Mouse (Mus musculus): Measurements from ENCODE around the gene Gba2.

DNA sequence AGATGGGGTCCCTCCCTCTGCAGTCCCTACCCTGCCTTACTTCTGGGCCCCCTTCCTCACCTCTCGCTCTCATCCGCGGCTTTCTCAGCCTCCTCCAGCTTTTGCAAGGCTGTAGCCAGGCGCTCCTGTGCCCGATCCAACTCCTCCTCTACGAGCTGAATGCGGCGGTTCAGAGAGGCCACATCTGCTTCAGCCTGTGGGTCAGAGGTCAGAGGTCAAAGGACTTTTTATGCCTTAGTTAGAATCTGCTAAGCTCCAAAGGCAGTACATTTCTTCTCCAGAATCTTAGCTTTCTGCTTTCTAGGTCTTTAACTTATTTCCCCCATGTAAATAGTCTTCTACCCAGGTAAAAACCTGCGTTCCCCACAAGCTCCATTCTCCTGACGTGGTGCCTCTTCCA lies 59.1 kb downstream of the Gba2 start:
- TF ChIP-seq CTCF (IDR thresholded peaks at IDR 0.05; ENCODE audit: low read depth), result no peak
- TF ChIP-seq EP300 (IDR thresholded peaks at IDR 0.05; ENCODE audit: low read depth), result no peak

Measured in liver, embryonic 14.5 days (tissue).